Mouse (Mus musculus) embryonic facial prominence, embryonic 11.5 days (tissue): ENCODE measurements at regions not wholly inside any gene's neighbourhood (a gene's known extent, or its start where the extent isn't known, plus 50 kb on each side); places are given as distances from the start of the nearest gene placed in this dataset.

ENCODE experiments used
- ATAC-seq: fragments of 200-750 bp; cut with Nextera tagmentation; replicated peaks from 2 replicates; pipeline ENCODE4 v1.8.0; 2017; ENCODE audit warnings: low read depth; ENCODE audit not compliant: insufficient number of reproducible peaks, low FRiP score, low TSS enrichment
- DNase-seq: peaks from one replicate; pipeline ENCODE4 v3.0.0-alpha.2; 2015; ENCODE audit warnings: low spot score
- H3K27ac ChIP-seq: fragments of 300-500 bp; sonication (generic); replicated peaks from 2 replicates; pipeline ENCODE4 v1.5.1; 2014; ENCODE audit warnings: mild to moderate bottlenecking, low read depth, low read length, control low read depth
- H3K27me3 ChIP-seq: fragments of 300-500 bp; sonication (generic); 2 replicates; pipeline ENCODE4 v1.6.1; 2014; ENCODE audit warnings: mild to moderate bottlenecking, low read length, moderate library complexity, mixed read lengths; ENCODE audit not compliant: control insufficient read depth, insufficient read depth
- H3K36me3 ChIP-seq: fragments of 300-500 bp; sonication (generic); replicated peaks from 2 replicates; pipeline ENCODE4 v1.6.1; 2014; ENCODE audit warnings: low read depth, mild to moderate bottlenecking, low read length, moderate library complexity, mixed read lengths; ENCODE audit not compliant: control insufficient read depth, insufficient read depth
- H3K4me1 ChIP-seq: fragments of 300-500 bp; sonication (generic); 2 replicates; pipeline ENCODE4 v1.6.1; 2014; ENCODE audit warnings: low read length, mixed read lengths; ENCODE audit not compliant: control insufficient read depth, insufficient read depth
- H3K4me2 ChIP-seq: fragments of 300-500 bp; sonication (generic); 2 replicates; pipeline ENCODE4 v1.6.1; 2014; ENCODE audit warnings: low read depth, mild to moderate bottlenecking, control low read depth, low read length, moderate library complexity
- H3K4me3 ChIP-seq: fragments of 300-500 bp; sonication (generic); 2 replicates; pipeline ENCODE4 v1.5.1; 2014; ENCODE audit warnings: low read depth, low read length, control low read depth
- H3K9ac ChIP-seq: fragments of 300-500 bp; sonication (generic); replicated peaks from 2 replicates; pipeline ENCODE4 v1.6.1; 2014; ENCODE audit warnings: mild to moderate bottlenecking, control low read depth, low read length
- H3K9me3 ChIP-seq: fragments of 300-500 bp; sonication (generic); replicated peaks from 2 replicates; pipeline ENCODE4 v1.6.1; 2016; ENCODE audit warnings: mild to moderate bottlenecking, low read length, inconsistent platforms, mixed read lengths; ENCODE audit not compliant: control insufficient read depth
- WGBS: fragments of 180-500 bp; shearing (Covaris S2); extraction: QIAGEN DNeasy Blood & Tissue Kit; methylation state at CpG from one replicate; pipeline ENCODE4 v1.1.7; 2014; 5-methylcytosine and 5-hydroxymethylcytosine counted together

GRCm38 (mm10) chr4:87385221-87385739 is 155.0 kb upstream of the Slc24a2 start:
- DNase-seq (no peak), ATAC-seq (no peak)
- 53% methylated on average over 7 of the region's 7 CpGs for WGBS
- no peaks in the 10 kb centered on the region for H3K4me1 ChIP-seq
- H3K9me3 ChIP-seq: no peaks in the 10 kb centered on the region
- H3K4me3 ChIP-seq: no peak overlapping the region
- no peak overlapping the region for H3K9ac ChIP-seq
- no peaks in the 10 kb centered on the region for H3K36me3 ChIP-seq
- no peak overlapping the region for H3K27ac ChIP-seq
- no peak overlapping the region for H3K4me2 ChIP-seq
- H3K27me3 ChIP-seq: no peaks in the 10 kb centered on the region

- 66% methylated on average over 6 of the region's 6 CpGs for WGBS
- Histone ChIP-seq H3K9me3 (no peaks in the 10 kb centered on the region), H3K27ac (no peak overlapping the region)
Observed at GRCm38 (mm10) chr4:87384469-87385044, 154.3 kb upstream of the Slc24a2 start.

GRCm38 (mm10) chr4:87380716-87381115 is 150.4 kb upstream of the Slc24a2 start:
- H3K27me3 ChIP-seq: no peaks in the 10 kb centered on the region
- no peak for ATAC-seq
- no peak overlapping the region for H3K4me2 ChIP-seq
- H3K4me1 ChIP-seq: no peaks in the 10 kb centered on the region; the same call in 1 of the 2 replicates
- H3K4me3 ChIP-seq: no peak overlapping the region
- 76% methylated on average over 5 of the region's 5 CpGs for WGBS
- no peaks in the 10 kb centered on the region for H3K9me3 ChIP-seq
- no peak overlapping the region for H3K9ac ChIP-seq
- no peak overlapping the region for H3K27ac ChIP-seq
- H3K36me3 ChIP-seq: no peaks in the 10 kb centered on the region
- no peak for DNase-seq

More at GRCm38 (mm10) chr4:87384469-87385044, 154.3 kb upstream of the Slc24a2 start:
- ATAC-seq: no peak
- Histone ChIP-seq H3K27me3 (no peaks in the 10 kb centered on the region), H3K4me3 (no peak overlapping the region), H3K36me3 (no peaks in the 10 kb centered on the region), H3K4me2 (no peak overlapping the region), H3K9ac (no peak overlapping the region), H3K4me1 (no peaks in the 10 kb centered on the region)
- no peak for DNase-seq

- 55% methylated on average over 4 of the region's 4 CpGs for WGBS
- ATAC-seq (no peak), DNase-seq (no peak)
- no peaks in the 10 kb centered on the region; the same call in 1 of the 2 replicates for H3K4me1 ChIP-seq
- H3K4me3 ChIP-seq: no peak overlapping the region
- H3K9me3 ChIP-seq: no peaks in the 10 kb centered on the region
- no peak overlapping the region for H3K27ac ChIP-seq
- H3K27me3 ChIP-seq: no peaks in the 10 kb centered on the region
- no peak overlapping the region for H3K4me2 ChIP-seq
- no peak overlapping the region for H3K9ac ChIP-seq
- no peaks in the 10 kb centered on the region for H3K36me3 ChIP-seq
Observed at GRCm38 (mm10) chr4:87379516-87380173, 149.4 kb upstream of the Slc24a2 start.

- ATAC-seq (no peak), DNase-seq (no peak)
- no peak overlapping the region for H3K4me2 ChIP-seq
- 32% methylated on average over 7 of the region's 7 CpGs for WGBS
- H3K9me3 ChIP-seq: no peaks in the 10 kb centered on the region
- 0 out of 2 replicates have a peak, but pooled peaks cover 7% of the 10 kb centered on the region for H3K4me1 ChIP-seq
- H3K9ac ChIP-seq: 0 out of 2 replicates have a peak overlapping the region, but pooled peaks have one; percentile 15
- H3K36me3 ChIP-seq: no peaks in the 10 kb centered on the region
- no peak overlapping the region for H3K4me3 ChIP-seq
- no peaks in the 10 kb centered on the region for H3K27me3 ChIP-seq
- H3K27ac ChIP-seq: no peak overlapping the region
Observed at GRCm38 (mm10) chr4:87371960-87372359, 141.7 kb upstream of the Slc24a2 start.

- DNase-seq (peak; percentile 66), ATAC-seq (peak; percentile 80)
- Histone ChIP-seq H3K9ac (peak overlapping the region; percentile 18; the same call in 1 of the 2 replicates), H3K4me1 (0 out of 2 replicates have a peak, but pooled peaks cover 7% of the 10 kb centered on the region), H3K36me3 (no peaks in the 10 kb centered on the region), H3K9me3 (no peaks in the 10 kb centered on the region), H3K27me3 (no peaks in the 10 kb centered on the region), H3K4me2 (peak overlapping the region; percentile 22; the same call in 1 of the 2 replicates), H3K27ac (0 out of 2 replicates have a peak overlapping the region, but pooled peaks have one; percentile 10), H3K4me3 (no peak overlapping the region)
- WGBS: 10% methylated on average over 14 of the region's 14 CpGs
Observed at GRCm38 (mm10) chr4:87369626-87370234, 139.5 kb upstream of the Slc24a2 start.

GRCm38 (mm10) chr4:87368413-87369160 is 138.3 kb upstream of the Slc24a2 start:
- peak overlapping the region; percentile 66 for H3K9ac ChIP-seq
- DNase-seq: peak; percentile 83
- WGBS: 6% methylated on average over 20 of the region's 20 CpGs
- H3K4me1 ChIP-seq: 0 out of 2 replicates have a peak, but pooled peaks cover 7% of the 10 kb centered on the region
- H3K36me3 ChIP-seq: no peaks in the 10 kb centered on the region
- H3K9me3 ChIP-seq: no peaks in the 10 kb centered on the region
- peak overlapping the region; percentile 54 for H3K4me2 ChIP-seq
- no peaks in the 10 kb centered on the region for H3K27me3 ChIP-seq
- peak overlapping the region; percentile 57; the same call in 1 of the 2 replicates for H3K27ac ChIP-seq
- ATAC-seq: peak; percentile 73
- H3K4me3 ChIP-seq: peak overlapping the region; percentile 29
